Mouse (Mus musculus) midbrain, embryonic 12.5 days (tissue): ENCODE data around the gene Gm13278. TPM values are rescaled to one million over a fixed set of nuclear protein-coding genes. Genes with fewer than 3 reads are reported as not detected.
"Not testable (repeated sequence)": the region's sequence is repeated elsewhere in the genome, so short reads cannot be mapped to it uniquely, and the experiment has no call there.

Source experiments
- ATAC-seq: fragments of 200-750 bp; cut with Nextera tagmentation; 2 replicates; pipeline ENCODE4 v1.8.0; 2017; ENCODE audit warnings: low read depth, moderate TSS enrichment, moderate library complexity; ENCODE audit not compliant: low FRiP score
- H3K27ac ChIP-seq: fragments of 300-500 bp; sonication (generic); replicated peaks from 2 replicates; pipeline ENCODE4 v1.5.1; 2016; ENCODE audit warnings: mild to moderate bottlenecking
- H3K27me3 ChIP-seq: fragments of 300-500 bp; sonication (generic); 2 replicates; pipeline ENCODE4 v1.6.1; 2016; ENCODE audit warnings: mild to moderate bottlenecking
- H3K36me3 ChIP-seq: fragments of 300-500 bp; sonication (generic); 2 replicates; pipeline ENCODE4 v1.6.1; 2016
- H3K4me1 ChIP-seq: fragments of 300-500 bp; sonication (generic); 2 replicates; pipeline ENCODE4 v1.6.1; 2016
- H3K4me2 ChIP-seq: fragments of 300-500 bp; sonication (generic); replicated peaks from 2 replicates; pipeline ENCODE4 v1.6.1; 2016; ENCODE audit warnings: mild to moderate bottlenecking, moderate library complexity
- H3K4me3 ChIP-seq: fragments of 300-500 bp; sonication (generic); 2 replicates; pipeline ENCODE4 v1.5.1; 2016; ENCODE audit warnings: mild to moderate bottlenecking
- H3K9ac ChIP-seq: fragments of 300-500 bp; sonication (generic); replicated peaks from 2 replicates; pipeline ENCODE4 v1.6.1; 2016; ENCODE audit warnings: mild to moderate bottlenecking, moderate library complexity
- H3K9me3 ChIP-seq: fragments of 300-500 bp; sonication (generic); 2 replicates; pipeline ENCODE4 v1.6.1; 2016; ENCODE audit warnings: mild to moderate bottlenecking
- WGBS: fragments of 180-500 bp; shearing (Covaris S2); methylation state at CpG from one replicate; pipeline ENCODE4 v1.1.7; 2016; 5-methylcytosine and 5-hydroxymethylcytosine counted together
- polyA plus RNA-seq: library from polyadenylated mRNA; unstranded; fragments of >200 nt; fragmentation: Nextera tagmentation; extraction: Ambion mirVana; gene quantifications from 2 replicates; pipeline ENCODE4 v1.2.1, GENCODE M21; 2016

Gene Gm13278
- polyA plus RNA-seq, 1 experiment from 2014 or later = not detected

DNA sequence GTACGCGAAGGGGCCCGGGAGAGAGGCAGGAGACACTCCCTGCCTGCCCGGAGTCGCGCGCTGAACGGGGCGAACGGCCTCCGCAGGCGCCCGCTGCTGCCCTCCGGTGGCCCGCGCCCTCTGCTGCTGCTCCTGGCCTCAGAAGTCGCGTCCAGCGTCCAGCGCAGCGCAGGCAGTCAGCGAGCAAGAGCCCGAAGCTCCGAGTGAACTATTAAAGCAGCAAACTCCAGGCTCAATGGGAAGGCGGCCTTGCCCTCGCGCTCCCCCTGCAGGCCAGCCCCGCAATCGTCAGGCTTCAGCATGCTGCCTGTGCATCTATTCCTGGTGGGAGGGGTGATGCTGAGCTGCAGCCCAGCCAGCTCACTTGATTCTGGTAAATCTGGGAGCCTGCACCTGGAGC lies 11.6 kb downstream of the Gm13278 start, which contains the start of gene Gm13287:
Gene Gm13287 (plus strand): TSS at position 301 of the 400 bp plus-strand sequence.
- H3K9me3 ChIP-seq, ATAC-seq, H3K4me1 ChIP-seq, H3K27ac ChIP-seq, H3K36me3 ChIP-seq, H3K4me2 ChIP-seq, H3K4me3 ChIP-seq, H3K27me3 ChIP-seq, H3K9ac ChIP-seq: not testable (repeated sequence)
- no CpG with 5 or more reads among the region's 29 CpGs for WGBS

DNA sequence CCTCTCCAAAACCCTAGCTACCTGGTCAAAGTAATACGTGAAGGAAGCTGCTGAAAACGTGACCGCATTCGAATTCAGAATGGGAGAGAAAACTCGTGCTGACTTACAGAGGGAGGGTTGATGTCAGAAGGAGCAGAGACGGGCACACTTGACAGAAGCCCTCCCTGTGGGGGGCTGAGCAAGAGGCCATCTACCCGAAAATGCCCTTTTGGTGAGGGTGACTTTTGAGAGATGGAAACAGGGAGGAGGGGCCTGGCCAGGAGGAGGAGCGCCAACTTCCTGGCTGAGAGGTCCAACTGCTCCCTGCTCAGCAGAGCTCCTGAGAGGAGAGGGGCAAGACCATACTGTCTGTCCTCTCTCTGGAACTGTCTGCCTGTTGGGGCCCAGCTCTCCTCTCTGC lies 13.9 kb downstream of the Gm13278 start, which contains the start of gene Gm13288:
Gene Gm13288 (plus strand): TSS at position 301 of the 400 bp plus-strand sequence.
- ATAC-seq, H3K27me3 ChIP-seq, H3K36me3 ChIP-seq, H3K9ac ChIP-seq, H3K27ac ChIP-seq, H3K9me3 ChIP-seq, H3K4me1 ChIP-seq: not testable (repeated sequence)
- H3K4me2 ChIP-seq = peak within 1 kb of the TSS; percentile 38
- H3K4me3 ChIP-seq = peak within 1 kb of the TSS; percentile 24; the same call in 1 of the 2 replicates
- WGBS = no CpG with 5 or more reads among the region's 8 CpGs

DNA sequence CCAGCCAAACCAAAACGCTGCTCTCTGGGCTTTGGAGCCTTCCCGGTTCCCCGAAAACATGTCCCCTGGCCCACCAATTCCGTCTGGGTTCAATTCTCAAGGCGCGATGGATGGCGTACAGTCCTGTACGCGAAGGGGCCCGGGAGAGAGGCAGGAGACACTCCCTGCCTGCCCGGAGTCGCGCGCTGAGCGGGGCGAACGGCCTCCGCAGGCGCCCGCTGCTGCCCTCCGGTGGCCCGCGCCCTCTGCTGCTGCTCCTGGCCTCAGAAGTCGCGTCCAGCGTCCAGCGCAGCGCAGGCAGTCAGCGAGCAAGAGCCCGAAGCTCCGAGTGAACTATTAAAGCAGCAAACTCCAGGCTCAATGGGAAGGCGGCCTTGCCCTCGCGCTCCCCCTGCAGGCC lies 14.4 kb downstream of the Gm13278 start:
- ATAC-seq, H3K27ac ChIP-seq, H3K36me3 ChIP-seq, H3K9me3 ChIP-seq, H3K9ac ChIP-seq, H3K4me1 ChIP-seq: not testable (repeated sequence)
- peaks cover 10% of the 10 kb centered on the region for H3K27me3 ChIP-seq
- WGBS = 1% methylated on average over 13 of the region's 34 CpGs
- peak overlapping the region; percentile 38 for H3K4me2 ChIP-seq
- H3K4me3 ChIP-seq = peak overlapping the region; percentile 24; the same call in 1 of the 2 replicates

DNA sequence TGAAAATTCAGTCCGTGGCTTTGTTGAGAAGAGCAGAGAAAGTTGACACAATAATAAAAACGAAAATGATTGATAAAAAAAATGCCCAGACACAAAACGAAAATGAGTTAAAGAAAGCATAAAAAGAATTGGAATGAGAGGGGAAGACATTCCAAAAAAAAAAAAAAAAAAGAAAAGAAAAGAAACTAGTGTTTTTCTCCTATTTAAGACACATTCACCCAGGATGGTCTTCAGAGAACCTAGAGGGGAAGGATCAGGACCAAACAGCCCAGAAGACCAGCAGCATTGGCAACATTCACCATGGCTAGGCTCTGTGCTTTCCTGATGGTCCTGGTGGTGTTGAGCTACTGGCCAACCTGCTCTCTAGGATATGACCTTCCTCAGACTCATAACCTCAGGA lies 24.6 kb downstream of the Gm13278 start, which contains the start of gene Ifna7:
Gene Ifna7 (plus strand): TSS at position 301 of the 400 bp plus-strand sequence.
- H3K9me3 ChIP-seq = no peaks in the 10 kb centered on the region
- H3K4me2 ChIP-seq = no peak within 1 kb of the TSS
- H3K36me3 ChIP-seq = no peaks in the 10 kb centered on the region
- H3K4me3 ChIP-seq = no peak within 1 kb of the TSS
- 62% methylated on average over 3 of the region's 3 CpGs for WGBS
- H3K9ac ChIP-seq = no peak within 1 kb of the TSS
- H3K27ac ChIP-seq = no peak within 1 kb of the TSS
- ATAC-seq = no peak
- no peaks in the 10 kb centered on the region for H3K4me1 ChIP-seq
- H3K27me3 ChIP-seq = peaks cover 1% of the 10 kb centered on the region; the same call in 1 of the 2 replicates

DNA sequence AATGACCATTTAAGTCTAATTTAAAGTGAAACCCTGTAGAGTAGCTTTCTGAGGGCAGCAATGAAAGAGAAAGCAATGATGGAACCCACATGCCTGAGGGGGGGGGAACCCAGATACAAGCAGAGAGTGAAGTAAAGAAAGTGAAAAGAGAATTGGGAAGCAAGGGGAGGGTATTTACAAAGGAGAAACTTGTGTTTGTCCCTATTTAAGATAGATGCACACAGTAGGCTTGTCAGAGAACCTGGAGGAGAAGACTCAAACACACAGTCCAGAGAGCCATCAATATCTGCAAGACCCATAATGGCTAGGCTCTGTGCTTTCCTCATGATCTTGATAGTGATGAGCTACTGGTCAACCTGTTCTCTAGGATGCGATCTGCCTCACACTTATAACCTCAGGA lies 28.3 kb downstream of the Gm13278 start, which contains the start of gene Ifna11:
Gene Ifna11 (plus strand): TSS at position 301 of the 400 bp plus-strand sequence.
- H3K9ac ChIP-seq = no peak within 1 kb of the TSS
- 100% methylated on average over 1 of the region's 1 CpGs for WGBS
- no peaks in the 10 kb centered on the region for H3K36me3 ChIP-seq
- no peak for ATAC-seq
- no peak within 1 kb of the TSS for H3K4me2 ChIP-seq
- no peak within 1 kb of the TSS for H3K4me3 ChIP-seq
- no peaks in the 10 kb centered on the region for H3K27me3 ChIP-seq
- H3K4me1 ChIP-seq = no peaks in the 10 kb centered on the region
- no peak within 1 kb of the TSS for H3K27ac ChIP-seq
- H3K9me3 ChIP-seq = no peaks in the 10 kb centered on the region

DNA sequence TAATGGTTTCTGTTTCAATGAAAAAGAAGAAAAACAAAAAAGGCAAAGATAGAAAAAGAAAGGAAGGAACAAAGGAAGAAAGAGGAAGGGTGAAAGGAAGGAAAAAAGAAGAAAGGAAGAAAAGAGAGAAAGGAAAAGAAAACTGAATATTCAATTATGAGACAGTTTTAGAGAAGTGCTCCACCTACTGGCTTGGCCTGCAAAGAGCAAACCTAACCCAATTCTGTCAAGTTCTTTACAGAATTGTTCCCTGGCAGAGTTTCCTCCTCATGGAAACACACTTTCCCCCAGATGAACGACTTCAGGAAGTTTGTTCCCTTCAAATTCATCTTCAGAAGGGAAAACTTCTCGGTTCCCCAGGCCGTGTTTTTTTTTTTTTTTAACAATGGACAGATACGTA lies 31.6 kb downstream of the Gm13278 start:
- H3K4me1 ChIP-seq = no peaks in the 10 kb centered on the region
- H3K4me2 ChIP-seq = no peak overlapping the region
- WGBS = 23% methylated on average over 4 of the region's 4 CpGs
- no peak overlapping the region for H3K27ac ChIP-seq
- H3K9me3 ChIP-seq = no peaks in the 10 kb centered on the region
- ATAC-seq = no peak
- H3K4me3 ChIP-seq = no peak overlapping the region
- H3K27me3 ChIP-seq = no peaks in the 10 kb centered on the region
- H3K9ac ChIP-seq = no peak overlapping the region
- H3K36me3 ChIP-seq = no peaks in the 10 kb centered on the region

DNA sequence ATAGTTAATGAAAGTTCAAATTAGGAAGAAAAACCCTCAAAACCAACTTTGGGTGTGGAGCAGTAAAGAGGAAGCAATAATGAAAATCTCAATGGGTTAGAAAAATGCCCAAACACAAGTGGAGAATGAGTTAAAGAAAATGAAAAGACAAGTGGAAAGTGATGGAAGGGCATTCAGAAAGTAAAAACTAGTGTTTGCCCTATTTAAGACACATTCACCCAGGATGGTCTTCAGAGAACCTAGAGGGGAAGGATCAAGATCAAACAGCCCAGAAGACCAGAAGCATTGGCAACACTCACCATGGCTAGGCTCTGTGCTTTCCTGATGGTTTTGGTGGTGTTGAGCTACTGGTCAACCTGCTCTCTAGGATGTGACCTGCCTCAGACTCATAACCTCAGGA lies 35.8 kb downstream of the Gm13278 start, which contains the start of gene Ifna6:
Gene Ifna6 (plus strand): TSS at position 301 of the 400 bp plus-strand sequence.
- H3K27me3 ChIP-seq, H3K36me3 ChIP-seq, H3K4me3 ChIP-seq, ATAC-seq, H3K4me2 ChIP-seq, H3K9me3 ChIP-seq, H3K9ac ChIP-seq, H3K27ac ChIP-seq, H3K4me1 ChIP-seq: not testable (repeated sequence)

DNA sequence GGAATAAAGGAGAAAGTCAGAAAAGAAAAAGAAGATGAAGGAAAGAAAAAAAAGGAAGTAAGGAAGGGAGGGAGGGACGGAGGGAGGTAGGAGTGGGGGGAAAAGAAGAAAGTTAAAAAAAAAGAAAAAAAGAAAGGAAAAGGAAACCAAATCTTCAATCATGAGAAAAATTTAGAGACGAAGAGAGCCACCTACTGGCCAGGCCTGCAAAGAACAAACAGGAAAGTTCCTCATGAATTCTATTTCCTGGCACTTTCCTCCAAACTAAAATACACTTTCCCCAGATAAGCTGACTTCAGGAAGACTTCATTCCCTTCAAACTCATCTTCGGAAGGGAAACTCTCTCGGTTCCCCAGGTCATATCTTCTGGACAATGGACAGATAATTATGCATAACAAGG lies 39.2 kb downstream of the Gm13278 start:
- whole genome bisulfite sequencing = 25% methylated on average over 4 of the region's 4 CpGs
- no peak overlapping the region for H3K4me3 ChIP-seq
- ATAC-seq = no peak
- H3K27me3 ChIP-seq = no peaks in the 10 kb centered on the region
- H3K36me3 ChIP-seq = no peaks in the 10 kb centered on the region
- H3K9me3 ChIP-seq = no peaks in the 10 kb centered on the region
- no peaks in the 10 kb centered on the region for H3K4me1 ChIP-seq
- no peak overlapping the region for H3K9ac ChIP-seq
- no peak overlapping the region for H3K4me2 ChIP-seq
- no peak overlapping the region for H3K27ac ChIP-seq

DNA sequence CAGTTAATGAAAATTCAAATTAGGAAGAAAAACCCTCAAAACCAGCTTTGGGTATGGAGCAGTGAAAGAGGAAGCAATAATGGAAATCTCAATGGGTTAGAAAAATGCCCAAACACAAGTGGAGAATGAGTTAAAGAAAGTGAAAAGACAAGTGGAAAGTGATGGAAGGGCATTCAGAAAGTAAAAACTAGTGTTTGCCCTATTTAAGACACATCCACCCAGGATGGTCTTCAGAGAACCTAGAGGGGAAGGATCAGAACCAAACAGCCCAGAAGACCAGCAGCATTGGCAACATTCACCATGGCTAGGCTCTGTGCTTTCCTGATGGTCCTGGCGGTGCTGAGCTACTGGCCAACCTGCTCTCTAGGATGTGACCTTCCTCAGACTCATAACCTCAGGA lies 43.9 kb downstream of the Gm13278 start, which contains the start of gene Ifna5:
Gene Ifna5 (plus strand): TSS at position 301 of the 400 bp plus-strand sequence.
- not testable (repeated sequence) for H3K4me3 ChIP-seq, ATAC-seq, H3K9me3 ChIP-seq, H3K4me2 ChIP-seq, H3K27me3 ChIP-seq, H3K36me3 ChIP-seq, H3K27ac ChIP-seq, H3K4me1 ChIP-seq, H3K9ac ChIP-seq
- WGBS = 75% methylated on average over 1 of the region's 1 CpGs

DNA sequence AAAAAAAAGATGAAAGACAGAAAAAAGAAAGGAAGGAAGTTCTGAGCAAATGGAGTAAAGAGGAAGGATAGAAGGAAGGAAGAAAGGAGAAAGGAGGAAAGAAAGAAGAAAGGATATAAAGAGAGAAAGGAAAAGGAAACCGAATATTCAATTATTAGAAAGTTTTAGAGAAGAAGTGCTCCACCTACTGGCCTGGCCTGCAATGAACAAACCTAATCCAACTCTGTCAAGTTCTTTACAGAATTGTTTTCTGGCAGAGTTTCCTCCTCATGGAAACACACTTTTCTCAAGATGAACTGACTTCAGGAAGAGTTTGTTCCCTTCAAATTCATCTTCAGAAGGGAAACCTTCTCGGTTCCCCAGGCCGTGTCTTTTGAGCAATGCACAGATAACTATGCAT lies 47.5 kb downstream of the Gm13278 start:
- Histone ChIP-seq H3K4me2 (no peak overlapping the region), H3K27me3 (no peaks in the 10 kb centered on the region), H3K9me3 (no peaks in the 10 kb centered on the region), H3K4me1 (no peaks in the 10 kb centered on the region), H3K4me3 (no peak overlapping the region), H3K27ac (no peak overlapping the region), H3K36me3 (no peaks in the 10 kb centered on the region), H3K9ac (no peak overlapping the region)
- WGBS = 41% methylated on average over 3 of the region's 3 CpGs
- ATAC-seq = no peak

DNA sequence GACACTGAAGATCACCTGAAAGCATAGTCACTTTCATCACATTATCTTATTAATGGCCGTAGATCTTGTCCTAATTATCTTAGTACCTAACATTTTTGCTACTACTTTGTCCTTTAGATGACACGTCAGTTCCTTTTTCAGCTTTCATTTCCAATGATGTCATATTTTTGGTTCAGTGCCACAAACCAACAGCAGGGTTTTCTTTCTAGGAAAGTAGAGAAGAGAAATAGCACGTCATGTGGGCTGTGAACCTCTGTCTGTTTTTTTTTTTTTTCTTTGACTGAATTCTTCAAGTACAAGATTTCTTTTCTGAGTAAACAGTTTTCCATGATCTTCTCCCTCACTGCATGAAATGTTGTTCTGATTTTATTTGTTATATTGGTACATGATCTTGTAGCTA lies 48.7 kb downstream of the Gm13278 start:
- Histone ChIP-seq H3K4me2 (no peak overlapping the region), H3K36me3 (no peaks in the 10 kb centered on the region), H3K4me3 (no peak overlapping the region), H3K9me3 (no peaks in the 10 kb centered on the region), H3K27me3 (no peaks in the 10 kb centered on the region), H3K27ac (no peak overlapping the region), H3K9ac (no peak overlapping the region), H3K4me1 (no peaks in the 10 kb centered on the region)
- ATAC-seq = no peak
- 83% methylated on average over 3 of the region's 3 CpGs for WGBS

DNA sequence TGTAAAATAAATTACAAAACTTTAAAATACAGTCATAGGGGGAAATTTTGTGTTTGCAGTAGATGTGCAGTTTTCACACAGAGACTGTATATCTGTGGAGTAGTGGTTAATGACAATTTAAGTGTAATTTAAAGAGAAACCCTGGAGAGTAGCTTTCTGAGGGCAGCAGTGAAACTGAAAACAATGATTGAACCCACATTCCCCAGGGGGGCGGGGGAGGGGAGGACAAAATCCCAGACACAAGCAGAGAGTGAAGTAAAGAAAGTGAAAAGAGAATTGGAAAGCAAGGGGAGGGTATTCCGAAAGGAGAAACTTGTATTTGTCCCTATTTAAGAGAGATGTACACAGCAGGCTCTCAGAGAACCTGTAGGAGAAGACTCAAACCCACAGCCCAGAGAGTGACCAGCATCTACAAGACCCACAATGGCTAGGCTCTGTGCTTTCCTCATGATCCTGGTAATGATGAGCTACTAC lies 50.1 kb downstream of the Gm13278 start, which contains the start of gene Ifna4:
Gene Ifna4 (plus strand): TSS at position 424 of the 474 bp plus-strand sequence.
- Histone ChIP-seq H3K36me3 (no peaks in the 10 kb centered on the region), H3K4me3 (no peak within 1 kb of the TSS), H3K27me3 (no peaks in the 10 kb centered on the region), H3K4me2 (no peak within 1 kb of the TSS), H3K4me1 (no peaks in the 10 kb centered on the region), H3K27ac (no peak within 1 kb of the TSS), H3K9me3 (no peaks in the 10 kb centered on the region), H3K9ac (no peak within 1 kb of the TSS)
- WGBS = 38% methylated on average over 2 of the region's 2 CpGs
- no peak for ATAC-seq
